Mouse (Mus musculus) Muller cell, postnatal 12 days (primary cell): Measurements from ENCODE around the gene Sptbn4.

Experiments used
- DNase-seq: peaks from one replicate; pipeline ENCODE4 v3.0.0-alpha.2; 2015; ENCODE audit errors: inconsistent ontology term

Gene Sptbn4

DNA sequence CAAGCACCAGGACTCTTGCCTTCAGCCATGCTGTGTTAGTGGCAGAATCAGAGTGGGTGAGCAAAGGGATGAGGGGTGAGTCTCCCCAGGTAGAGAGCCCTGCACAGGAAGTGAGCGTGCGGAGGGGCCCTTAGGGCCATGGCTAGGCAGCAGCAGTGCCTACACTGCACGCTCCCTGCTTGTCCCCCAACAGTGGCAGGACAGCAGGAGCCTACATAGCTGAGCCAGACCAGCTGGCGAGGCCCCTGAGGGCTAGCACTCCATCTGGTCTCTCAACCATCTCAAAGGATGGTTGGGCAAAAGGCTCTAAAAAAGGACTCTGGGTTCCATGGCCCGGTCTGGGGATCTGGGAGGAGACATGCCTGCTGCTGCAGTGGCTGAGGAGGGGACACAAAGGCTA is 63.4 kb downstream of the Sptbn4 start:
- no peak for DNase-seq

- no peak for DNase-seq
These were observed 64.3 kb downstream of the Sptbn4 start for GRCm38 (mm10) chr7:27383233-27383632.

DNA sequence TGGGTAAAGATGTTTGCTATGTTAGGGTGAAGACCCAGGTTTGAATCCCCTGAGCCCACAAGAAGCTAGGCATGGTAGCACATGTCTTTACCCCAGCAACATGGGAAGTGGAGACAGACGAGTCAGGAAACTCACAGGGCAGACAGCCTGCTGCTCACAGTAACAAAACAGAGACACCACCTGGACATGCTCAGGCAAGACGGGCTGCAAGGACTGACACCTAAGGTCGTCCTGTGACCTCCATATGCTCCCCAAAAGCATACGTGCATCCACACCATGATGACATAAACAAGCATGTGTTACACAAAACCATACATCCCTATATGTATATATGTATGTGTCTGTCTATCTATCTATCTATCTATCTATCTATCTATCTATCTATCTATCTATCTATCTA is 65.9 kb downstream of the Sptbn4 start:
- DNase-seq, result no peak

DNA sequence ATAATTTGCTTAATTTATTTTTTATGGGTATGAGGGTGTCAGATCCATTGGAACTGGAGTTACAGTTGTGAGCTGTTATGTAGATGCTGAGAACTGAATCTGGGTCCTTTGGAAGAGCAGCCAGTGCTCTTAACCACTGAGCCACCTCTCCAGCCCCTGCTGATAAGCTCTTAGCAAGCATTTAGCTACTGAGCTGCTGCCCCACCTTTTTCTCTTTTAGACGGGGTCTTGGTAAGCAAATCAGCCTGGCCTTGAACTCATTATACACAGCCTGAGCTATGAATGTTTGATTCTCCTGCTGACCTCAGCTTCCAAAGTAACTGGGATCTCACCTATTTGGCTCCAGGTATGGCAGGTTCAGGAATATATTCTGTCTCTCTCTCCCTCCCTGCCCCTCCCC is 66.5 kb downstream of the Sptbn4 start:
- no peak for DNase-seq

DNA sequence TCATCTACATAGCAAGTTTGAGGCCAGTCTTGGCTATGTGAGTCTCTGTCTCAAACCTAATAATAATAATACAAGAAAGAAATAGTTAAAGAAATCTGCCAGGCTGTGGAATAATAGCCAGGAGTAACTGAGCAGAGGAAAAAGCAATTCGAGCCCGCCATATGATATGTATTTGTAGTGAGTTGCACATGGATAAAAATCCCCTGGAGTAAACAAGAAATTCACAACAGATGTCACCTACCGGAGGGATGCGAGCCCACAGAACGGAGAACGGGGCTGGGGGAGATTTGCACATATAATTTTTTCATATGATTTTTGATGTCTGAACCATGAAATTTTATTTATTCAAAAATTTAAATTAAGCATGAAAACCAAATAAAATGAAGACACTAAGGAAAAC is 67.7 kb downstream of the Sptbn4 start:
- DNase-seq, result no peak

DNA sequence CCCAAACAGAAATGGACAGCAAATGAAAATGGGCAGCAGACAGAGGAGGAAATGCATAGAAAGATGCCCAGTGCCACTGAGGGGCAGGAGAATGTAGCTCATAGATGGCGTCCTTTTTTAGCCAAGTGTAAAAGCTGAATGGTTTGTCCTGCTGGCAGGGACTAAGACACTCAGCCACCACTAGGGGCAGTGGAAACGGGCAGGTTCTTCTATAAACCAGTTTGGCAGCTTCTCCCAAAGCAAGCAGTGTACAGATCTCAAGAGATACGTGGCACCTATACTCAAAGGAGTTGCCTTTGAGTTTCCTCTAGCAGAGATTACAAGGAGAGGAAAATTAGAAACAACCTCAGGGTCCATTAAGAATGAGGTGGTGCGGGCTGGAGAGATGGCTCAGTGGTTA is 69.1 kb downstream of the Sptbn4 start:
- DNase-seq, result no peak

GRCm38 (mm10) chr7:27375274-27375673 is 72.2 kb downstream of the Sptbn4 start:
- DNase-seq, result no peak

- DNase-seq, result no peak
These were observed 75.6 kb downstream of the Sptbn4 start for GRCm38 (mm10) chr7:27371715-27372462.

GRCm38 (mm10) chr7:27369111-27369510 is 78.4 kb downstream of the Sptbn4 start:
- DNase-seq, result no peak

DNA sequence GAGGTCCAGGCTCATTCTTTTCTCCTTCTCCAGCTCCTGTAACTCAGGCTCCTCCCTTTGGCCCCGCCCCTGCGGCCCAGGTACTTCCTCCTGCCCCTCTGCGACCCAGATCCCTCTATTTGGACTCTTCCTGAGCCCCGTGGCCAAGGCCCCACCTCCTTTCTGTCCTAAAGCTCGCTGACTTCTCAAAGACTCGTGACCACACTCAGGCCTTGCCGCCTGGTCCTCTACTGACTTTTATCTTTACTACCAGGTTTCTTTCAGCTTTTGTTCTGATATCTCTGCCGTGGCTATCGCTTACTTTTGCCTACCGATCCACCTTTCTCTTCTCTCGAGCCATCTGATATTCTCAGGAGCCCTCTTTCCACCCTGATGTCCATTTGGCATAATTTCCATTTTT is 79.5 kb downstream of the Sptbn4 start:
- no peak for DNase-seq

GRCm38 (mm10) chr7:27366082-27366844 is 81.2 kb downstream of the Sptbn4 start:
- no peak for DNase-seq

DNA sequence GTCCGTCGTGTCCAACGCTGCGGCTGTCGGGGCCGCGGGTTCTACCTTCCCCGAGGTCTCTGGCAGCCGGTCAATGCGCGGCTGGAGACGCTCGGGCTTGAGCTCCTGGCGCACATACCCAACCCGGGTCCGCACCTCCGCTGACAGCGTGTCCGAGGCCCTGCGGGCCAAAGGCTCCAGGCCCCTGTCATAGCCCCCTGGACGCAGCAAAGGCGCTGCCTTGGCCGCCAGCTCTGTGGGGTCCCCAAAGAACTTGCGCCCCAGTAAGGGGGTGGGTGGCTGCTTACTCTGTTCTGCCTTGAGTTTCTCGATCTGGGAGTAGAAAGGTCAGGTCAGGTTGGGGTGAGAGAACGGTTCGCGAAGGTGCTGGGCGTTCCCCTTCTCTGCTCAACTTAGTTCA is 83.1 kb downstream of the Sptbn4 start:
- DNase-seq, result no peak

DNA sequence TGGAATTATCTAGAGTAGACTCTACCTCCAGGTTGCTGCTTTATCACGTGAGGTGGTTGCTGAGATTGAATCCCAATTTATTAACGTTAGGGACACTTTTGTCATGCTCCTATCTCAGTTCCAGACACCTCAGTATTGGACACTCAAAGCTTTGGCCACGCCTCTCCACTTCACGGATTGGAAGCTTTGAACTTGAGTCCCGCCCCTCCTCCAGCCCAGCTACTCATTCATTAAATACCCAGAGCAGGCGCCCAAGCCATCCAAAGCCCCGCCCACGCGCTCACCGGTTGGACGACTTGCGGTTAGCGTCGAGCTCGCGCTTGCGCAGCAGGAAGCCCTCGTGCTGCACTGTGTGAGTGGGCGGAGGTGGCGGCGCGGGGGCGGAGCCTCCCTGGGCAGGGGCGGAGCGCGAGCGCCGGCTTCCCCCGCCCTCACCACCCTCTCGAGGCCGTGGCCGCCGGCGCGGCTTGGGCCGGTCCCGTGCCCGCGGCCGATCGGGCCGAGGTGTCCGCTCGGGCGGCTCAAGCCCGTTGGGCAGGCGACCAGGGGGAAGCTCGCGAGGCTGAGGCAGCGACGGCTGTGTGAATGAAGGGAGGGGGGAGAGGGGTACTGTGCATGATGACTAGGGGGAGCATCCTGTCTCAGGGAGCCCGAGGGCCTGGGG is 86.1 kb downstream of the Sptbn4 start:
- DNase-seq, result peak; percentile 100

- no peak for DNase-seq
These were observed 86.7 kb downstream of the Sptbn4 start for GRCm38 (mm10) chr7:27360749-27361148.

DNA sequence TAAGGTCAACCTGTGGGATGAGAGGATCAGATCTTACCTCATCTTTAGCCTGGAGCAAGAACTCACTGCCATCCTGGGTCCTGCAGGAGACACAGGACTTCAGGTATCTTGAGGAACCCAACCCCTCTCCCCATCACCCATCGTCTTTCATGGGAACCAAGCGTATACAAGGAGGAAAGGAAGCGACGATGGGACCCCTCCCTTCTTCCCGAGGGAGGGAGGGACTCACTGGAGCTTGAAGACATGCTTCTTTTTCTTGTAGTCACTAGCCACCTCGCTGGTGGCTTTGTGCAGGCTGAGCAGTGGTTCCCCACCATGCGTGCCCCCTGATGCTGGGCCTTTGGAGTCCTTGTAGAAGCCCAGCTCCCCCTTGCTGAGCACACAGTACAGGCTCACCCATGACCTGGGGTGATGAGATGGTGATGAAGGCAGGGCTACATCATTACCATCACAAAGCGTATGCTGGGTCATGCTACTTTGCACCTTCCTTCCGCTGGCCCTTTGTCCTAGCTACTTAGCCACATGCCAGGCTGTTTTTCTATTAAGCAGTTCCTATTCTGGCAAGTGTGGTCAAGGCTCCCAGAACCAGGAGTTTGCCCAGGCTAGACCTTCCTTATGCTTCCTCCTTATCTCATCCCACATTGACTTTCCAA is 87.7 kb downstream of the Sptbn4 start:
- no peak for DNase-seq

- no peak for DNase-seq
These were observed 88.3 kb downstream of the Sptbn4 start for GRCm38 (mm10) chr7:27359162-27359561.

DNA sequence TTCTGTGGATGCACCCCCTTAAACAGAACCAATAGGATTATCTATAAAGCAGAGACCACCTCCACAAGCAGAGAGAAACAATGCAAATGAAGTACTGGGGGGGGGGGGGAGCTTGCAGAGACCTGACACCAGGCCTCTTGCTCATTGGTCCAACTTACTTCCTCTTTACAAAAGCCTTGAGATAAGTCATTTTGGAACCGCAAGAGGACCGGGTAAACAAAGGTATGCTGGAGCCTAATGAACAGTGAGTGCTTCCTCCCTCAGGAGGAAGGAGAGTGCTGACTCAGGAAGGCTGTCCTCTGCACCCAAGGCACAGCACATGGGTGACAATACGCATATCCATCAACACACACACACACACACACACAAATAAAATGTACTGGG is 89.9 kb downstream of the Sptbn4 start:
- no peak for DNase-seq

GRCm38 (mm10) chr7:27356861-27357594 is 90.5 kb downstream of the Sptbn4 start, which contains the start of gene Gm20479:
Gene Gm20479, minus strand, starts transcription at chr7:27357419.
- DNase-seq, result no peak

- DNase-seq, result no peak
These were observed 91.2 kb downstream of the Sptbn4 start for GRCm38 (mm10) chr7:27356248-27356647.

- peak; percentile 90 for DNase-seq
These were observed 91.7 kb downstream of the Sptbn4 start, which contains the start of gene Shkbp1 for GRCm38 (mm10) chr7:27355745-27356240. Gene Shkbp1, minus strand, starts transcription at chr7:27356019.

- no peak for DNase-seq
These were observed 92.2 kb downstream of the Sptbn4 start for GRCm38 (mm10) chr7:27355261-27355660.
